Mouse (Mus musculus): ENCODE data around the gene Brip1.

DNA sequence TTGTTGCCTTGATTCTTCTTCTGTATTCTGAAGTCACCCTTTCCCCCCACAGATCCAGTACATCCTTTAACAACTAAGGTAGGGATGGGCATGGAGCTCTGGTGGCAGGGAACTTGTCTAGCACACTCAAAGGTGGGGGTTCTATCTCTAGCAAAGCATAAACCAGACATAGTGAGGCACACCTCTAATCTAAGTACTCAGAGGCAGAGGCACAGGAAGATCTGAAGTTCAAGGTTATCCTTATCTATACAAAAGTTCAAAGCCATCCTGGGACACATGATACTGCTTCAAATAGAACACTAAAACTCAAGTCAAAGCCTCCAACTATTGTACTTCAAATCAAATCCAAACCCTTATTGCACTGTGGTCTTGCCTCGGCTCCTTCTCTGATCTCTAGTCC, 85.0 kb downstream of the Brip1 start:
- TF ChIP-seq EP300 (IDR thresholded peaks at IDR 0.05) (no peak), CTCF (IDR thresholded peaks at IDR 0.05) (no peak)

All from lung, postnatal 0 days (tissue).